Mouse (Mus musculus): ENCODE results near the gene Gkap1. TPM values are rescaled to one million over a fixed set of nuclear protein-coding genes. Genes with fewer than 3 reads are reported as not detected.

The Gkap1 gene
- polyA plus RNA-seq, 2 experiments: 27.3 to 30.9 TPM

GRCm38 (mm10) chr13:58216395-58216794 lies 59.1 kb downstream of the Gkap1 start:
- no peak for TF ChIP-seq POLR2A (IDR thresholded peaks at IDR 0.05; ENCODE audit: borderline replicate concordance, extremely low read depth, insufficient read depth, insufficient read length)
- no peak for DNase-seq (ENCODE audit: low spot score)
- Histone ChIP-seq H3K9me3 (ENCODE audit: control insufficient read depth, low read length) (no peaks in the 10 kb centered on the region), H3K27me3 (ENCODE audit: control insufficient read depth, insufficient read depth, low read length) (no peaks in the 10 kb centered on the region), H3K4me2 (replicated peaks; ENCODE audit: low read depth, low read length, severe bottlenecking) (peak overlapping the region; percentile 71), H3K27ac (replicated peaks; ENCODE audit: low read depth, low read length) (no peak overlapping the region), H3K4me1 (ENCODE audit: control insufficient read depth, insufficient read depth, low read length) (peaks cover 21% of the 10 kb centered on the region), H3K4me3 (replicated peaks; ENCODE audit: low read length) (peak overlapping the region; percentile 100), H3K36me3 (ENCODE audit: control insufficient read depth, insufficient read depth, low read length) (no peaks in the 10 kb centered on the region), H3K9ac (ENCODE audit: low read depth, low read length, severe bottlenecking) (peak overlapping the region; percentile 90; the same call in 1 of the 2 replicates)
- WGBS: 87% methylated on average over 9 of the region's 9 CpGs
- ATAC-seq (ENCODE audit: low FRiP score, low read depth): no peak

DNA sequence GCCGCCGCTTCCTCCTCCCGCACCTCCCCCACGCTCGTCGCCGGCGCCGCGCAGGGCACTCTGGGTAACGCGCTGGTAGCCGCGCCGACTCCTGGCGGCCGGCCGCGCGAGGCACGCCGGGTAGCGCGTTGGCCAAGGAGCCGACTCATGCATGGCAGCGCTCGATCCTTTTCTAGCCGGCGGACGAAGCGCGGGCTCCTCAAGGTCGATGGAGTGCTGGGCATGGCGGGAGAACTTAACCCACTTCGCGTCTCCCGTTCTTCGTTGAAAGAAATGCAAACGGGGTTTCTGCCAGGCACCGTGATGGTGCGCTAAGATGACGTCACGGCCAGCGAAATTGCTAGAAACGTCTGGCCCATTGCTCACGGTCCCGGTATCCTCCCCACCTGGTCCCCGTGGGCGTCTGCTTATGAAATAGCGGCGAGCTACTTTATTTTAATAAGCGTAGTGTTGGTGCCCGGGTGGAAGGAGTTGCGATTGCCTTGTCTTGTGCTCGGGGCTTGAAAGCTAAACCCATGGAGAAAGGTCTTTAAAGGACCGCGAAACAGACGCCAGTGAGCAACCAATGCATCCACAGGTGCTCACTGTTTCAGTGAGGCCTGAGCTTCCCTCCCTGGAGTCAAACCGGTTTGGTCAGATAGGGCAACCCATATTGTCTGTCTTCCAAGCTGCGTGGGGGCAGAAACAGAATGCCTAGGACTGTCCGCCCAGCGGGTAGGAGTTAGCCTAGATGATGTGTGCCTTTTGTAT lies 59.7 kb downstream of the Gkap1 start, which contains the start of gene Ubqln1:
Ubqln1 (minus strand) TSS at position 62 of the 750 bp plus-strand sequence.
- Histone ChIP-seq H3K27me3 (ENCODE audit: control insufficient read depth, insufficient read depth, low read length) (no peaks in the 10 kb centered on the region), H3K4me1 (ENCODE audit: control insufficient read depth, insufficient read depth, low read length) (peaks cover 23% of the 10 kb centered on the region), H3K4me2 (replicated peaks; ENCODE audit: low read depth, low read length, severe bottlenecking) (peak within 1 kb of the TSS; percentile 71), H3K36me3 (ENCODE audit: control insufficient read depth, insufficient read depth, low read length) (no peaks in the 10 kb centered on the region), H3K27ac (replicated peaks; ENCODE audit: low read depth, low read length) (peak within 1 kb of the TSS; percentile 76), H3K9me3 (ENCODE audit: control insufficient read depth, low read length) (no peaks in the 10 kb centered on the region), H3K4me3 (replicated peaks; ENCODE audit: low read length) (peak within 1 kb of the TSS; percentile 100), H3K9ac (ENCODE audit: low read depth, low read length, severe bottlenecking) (peak within 1 kb of the TSS; percentile 90)
- peak; percentile 79; the same call in 1 of the 2 replicates for TF ChIP-seq POLR2A (IDR thresholded peaks at IDR 0.05; ENCODE audit: borderline replicate concordance, extremely low read depth, insufficient read depth, insufficient read length)
- DNase-seq (ENCODE audit: low spot score) (peak; percentile 78), ATAC-seq (ENCODE audit: low FRiP score, low read depth) (peak; percentile 91)
- 4% methylated on average over 42 of the region's 62 CpGs for WGBS

DNA sequence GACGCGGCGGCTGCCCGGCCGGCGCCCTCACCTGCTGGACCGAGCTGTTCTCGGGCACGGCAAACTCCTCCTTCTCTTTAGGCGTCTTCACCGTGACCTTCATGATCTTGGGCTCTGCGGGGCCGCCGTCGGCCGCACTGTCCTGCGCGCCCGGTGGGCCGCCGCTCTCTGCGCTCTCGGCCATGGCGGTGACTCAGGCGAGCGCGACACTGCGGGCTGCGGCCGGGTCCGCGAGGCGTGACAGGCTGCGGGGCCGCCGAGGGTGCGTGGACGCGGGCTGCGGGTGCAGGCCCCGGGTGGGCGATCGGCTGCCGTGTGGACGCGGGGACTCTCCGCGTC lies 60.3 kb downstream of the Gkap1 start:
- peak; percentile 58 for ATAC-seq (ENCODE audit: low FRiP score, low read depth)
- no peaks in the 10 kb centered on the region for H3K36me3 ChIP-seq (ENCODE audit: control insufficient read depth, insufficient read depth, low read length)
- WGBS: under 1% methylated on average over 23 of the region's 48 CpGs
- TF ChIP-seq POLR2A (IDR thresholded peaks at IDR 0.05; ENCODE audit: borderline replicate concordance, extremely low read depth, insufficient read depth, insufficient read length): no peak
- peaks cover 25% of the 10 kb centered on the region for H3K4me1 ChIP-seq (ENCODE audit: control insufficient read depth, insufficient read depth, low read length)
- no peaks in the 10 kb centered on the region for H3K27me3 ChIP-seq (ENCODE audit: control insufficient read depth, insufficient read depth, low read length)
- H3K9ac ChIP-seq (ENCODE audit: low read depth, low read length, severe bottlenecking): peak overlapping the region; percentile 90
- no peak for DNase-seq (ENCODE audit: low spot score)
- peak overlapping the region; percentile 100 for H3K4me3 ChIP-seq (replicated peaks; ENCODE audit: low read length)
- peak overlapping the region; percentile 71 for H3K4me2 ChIP-seq (replicated peaks; ENCODE audit: low read depth, low read length, severe bottlenecking)
- no peaks in the 10 kb centered on the region for H3K9me3 ChIP-seq (ENCODE audit: control insufficient read depth, low read length)
- H3K27ac ChIP-seq (replicated peaks; ENCODE audit: low read depth, low read length): peak overlapping the region; percentile 76

GRCm38 (mm10) chr13:58214346-58215252 lies 60.9 kb downstream of the Gkap1 start:
- peak overlapping the region; percentile 100 for H3K4me3 ChIP-seq (replicated peaks; ENCODE audit: low read length)
- H3K27me3 ChIP-seq (ENCODE audit: control insufficient read depth, insufficient read depth, low read length): no peaks in the 10 kb centered on the region
- peak overlapping the region; percentile 71 for H3K4me2 ChIP-seq (replicated peaks; ENCODE audit: low read depth, low read length, severe bottlenecking)
- 3% methylated on average over 33 of the region's 49 CpGs for WGBS
- peaks cover 25% of the 10 kb centered on the region for H3K4me1 ChIP-seq (ENCODE audit: control insufficient read depth, insufficient read depth, low read length)
- DNase-seq (ENCODE audit: low spot score) (no peak), ATAC-seq (ENCODE audit: low FRiP score, low read depth) (peak; percentile 51)
- peak overlapping the region; percentile 76 for H3K27ac ChIP-seq (replicated peaks; ENCODE audit: low read depth, low read length)
- peak overlapping the region; percentile 90 for H3K9ac ChIP-seq (ENCODE audit: low read depth, low read length, severe bottlenecking)
- H3K9me3 ChIP-seq (ENCODE audit: control insufficient read depth, low read length): no peaks in the 10 kb centered on the region
- no peak for TF ChIP-seq POLR2A (IDR thresholded peaks at IDR 0.05; ENCODE audit: borderline replicate concordance, extremely low read depth, insufficient read depth, insufficient read length)
- H3K36me3 ChIP-seq (ENCODE audit: control insufficient read depth, insufficient read depth, low read length): no peaks in the 10 kb centered on the region

GRCm38 (mm10) chr13:58213801-58214200 lies 61.7 kb downstream of the Gkap1 start:
- no peaks in the 10 kb centered on the region for H3K36me3 ChIP-seq (ENCODE audit: control insufficient read depth, insufficient read depth, low read length)
- peak overlapping the region; percentile 90; the same call in 1 of the 2 replicates for H3K9ac ChIP-seq (ENCODE audit: low read depth, low read length, severe bottlenecking)
- H3K4me3 ChIP-seq (replicated peaks; ENCODE audit: low read length): peak overlapping the region; percentile 100
- H3K27me3 ChIP-seq (ENCODE audit: control insufficient read depth, insufficient read depth, low read length): no peaks in the 10 kb centered on the region
- H3K9me3 ChIP-seq (ENCODE audit: control insufficient read depth, low read length): no peaks in the 10 kb centered on the region
- ATAC-seq (ENCODE audit: low FRiP score, low read depth) (no peak), DNase-seq (ENCODE audit: low spot score) (no peak)
- H3K4me2 ChIP-seq (replicated peaks; ENCODE audit: low read depth, low read length, severe bottlenecking): peak overlapping the region; percentile 71
- peaks cover 25% of the 10 kb centered on the region for H3K4me1 ChIP-seq (ENCODE audit: control insufficient read depth, insufficient read depth, low read length)
- 65% methylated on average over 8 of the region's 8 CpGs for WGBS
- H3K27ac ChIP-seq (replicated peaks; ENCODE audit: low read depth, low read length): no peak overlapping the region
- no peak for TF ChIP-seq POLR2A (IDR thresholded peaks at IDR 0.05; ENCODE audit: borderline replicate concordance, extremely low read depth, insufficient read depth, insufficient read length)
